Mouse (Mus musculus) lung, embryonic 16.5 days (tissue): Measurements from ENCODE around the gene Gm43720. TPM values are rescaled to one million over a fixed set of nuclear protein-coding genes. Genes with fewer than 3 reads are reported as not detected.

Source experiments
- ATAC-seq: fragments of 200-750 bp; cut with Nextera tagmentation; 2 replicates; pipeline ENCODE4 v1.8.0; 2017; ENCODE audit warnings: low read depth, mild to moderate bottlenecking, moderate library complexity
- H3K27ac ChIP-seq: fragments of 300-500 bp; sonication (generic); 2 replicates; pipeline ENCODE4 v1.5.1; 2014; ENCODE audit warnings: mild to moderate bottlenecking, control low read depth, low read length
- H3K27me3 ChIP-seq: fragments of 300-500 bp; sonication (generic); 2 replicates; pipeline ENCODE4 v1.6.1; 2014; ENCODE audit warnings: low read depth, low read length, mixed read lengths; ENCODE audit not compliant: control insufficient read depth, insufficient read depth
- H3K36me3 ChIP-seq: fragments of 300-500 bp; sonication (generic); 2 replicates; pipeline ENCODE4 v1.6.1; 2014; ENCODE audit warnings: low read length; ENCODE audit not compliant: control insufficient read depth, insufficient read depth
- H3K4me1 ChIP-seq: fragments of 300-500 bp; sonication (generic); replicated peaks from 2 replicates; pipeline ENCODE4 v1.6.1; 2014; ENCODE audit warnings: low read length, mixed read lengths; ENCODE audit not compliant: control insufficient read depth, insufficient read depth
- H3K4me2 ChIP-seq: fragments of 300-500 bp; sonication (generic); 2 replicates; pipeline ENCODE4 v1.6.1; 2014; ENCODE audit warnings: low read depth, low read length, control low read depth
- H3K4me3 ChIP-seq: fragments of 300-500 bp; sonication (generic); 2 replicates; pipeline ENCODE4 v1.5.1; 2014; ENCODE audit warnings: mild to moderate bottlenecking, low read length, control low read depth
- H3K9ac ChIP-seq: fragments of 300-500 bp; sonication (generic); 2 replicates; pipeline ENCODE4 v1.6.1; 2014; ENCODE audit warnings: low read length, control low read depth
- H3K9me3 ChIP-seq: fragments of 300-500 bp; sonication (generic); 2 replicates; pipeline ENCODE4 v1.6.1; 2016; ENCODE audit warnings: low read length; ENCODE audit not compliant: control insufficient read depth
- WGBS: fragments of 180-500 bp; shearing (Covaris S2); extraction: QIAGEN DNeasy Blood & Tissue Kit; methylation state at CpG from one replicate; pipeline ENCODE4 v1.1.7; 2014; 5-methylcytosine and 5-hydroxymethylcytosine counted together
- polyA plus RNA-seq: library from polyadenylated mRNA; unstranded; fragments of >200 nt; fragmentation: Nextera tagmentation; extraction: Ambion mirVana; gene quantifications from 2 replicates; pipeline ENCODE4 v1.2.1, GENCODE M21; 2015

Gene Gm43720
- polyA plus RNA-seq, 1 experiment from 2014 or later: 0.19 TPM

DNA sequence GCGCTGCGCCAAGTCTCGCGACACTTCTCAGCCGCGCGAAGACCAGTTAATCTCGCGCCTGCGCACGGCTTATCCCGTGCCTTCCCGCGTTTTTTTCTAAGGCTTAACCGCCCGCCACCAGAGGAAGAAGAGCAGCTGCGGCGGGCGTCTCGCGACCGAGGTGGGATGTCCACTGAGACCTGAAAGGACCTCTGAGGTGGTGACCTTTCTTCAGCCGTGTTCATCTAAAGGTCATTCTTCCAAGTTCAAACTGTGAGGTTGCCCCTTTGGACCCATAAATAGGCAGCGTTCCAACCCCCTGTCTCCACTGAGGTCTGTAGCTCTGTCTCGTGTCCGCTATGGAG, 639 bp upstream of the Gm43720 start:
- WGBS: 20% methylated on average over 26 of the region's 26 CpGs
- Histone ChIP-seq H3K4me1 (peaks cover 15% of the 10 kb centered on the region), H3K4me3 (peak overlapping the region; percentile 75), H3K36me3 (0 out of 2 replicates have a peak, but pooled peaks cover 2% of the 10 kb centered on the region), H3K27me3 (0 out of 2 replicates have a peak, but pooled peaks cover 2% of the 10 kb centered on the region), H3K9ac (0 out of 2 replicates have a peak overlapping the region, but pooled peaks have one; percentile 28), H3K27ac (no peak overlapping the region), H3K4me2 (peak overlapping the region; percentile 89), H3K9me3 (peaks cover 8% of the 10 kb centered on the region)
- no peak for ATAC-seq

GRCm38 (mm10) chr5:138277994-138278393, 1.8 kb downstream of the Gm43720 start:
- Histone ChIP-seq H3K36me3 (0 out of 2 replicates have a peak, but pooled peaks cover 2% of the 10 kb centered on the region), H3K4me2 (no peak overlapping the region), H3K9me3 (peaks cover 8% of the 10 kb centered on the region), H3K4me1 (peaks cover 19% of the 10 kb centered on the region), H3K4me3 (no peak overlapping the region), H3K9ac (no peak overlapping the region), H3K27ac (no peak overlapping the region), H3K27me3 (0 out of 2 replicates have a peak, but pooled peaks cover 2% of the 10 kb centered on the region)
- 88% methylated on average over 7 of the region's 7 CpGs for WGBS
- no peak for ATAC-seq

DNA sequence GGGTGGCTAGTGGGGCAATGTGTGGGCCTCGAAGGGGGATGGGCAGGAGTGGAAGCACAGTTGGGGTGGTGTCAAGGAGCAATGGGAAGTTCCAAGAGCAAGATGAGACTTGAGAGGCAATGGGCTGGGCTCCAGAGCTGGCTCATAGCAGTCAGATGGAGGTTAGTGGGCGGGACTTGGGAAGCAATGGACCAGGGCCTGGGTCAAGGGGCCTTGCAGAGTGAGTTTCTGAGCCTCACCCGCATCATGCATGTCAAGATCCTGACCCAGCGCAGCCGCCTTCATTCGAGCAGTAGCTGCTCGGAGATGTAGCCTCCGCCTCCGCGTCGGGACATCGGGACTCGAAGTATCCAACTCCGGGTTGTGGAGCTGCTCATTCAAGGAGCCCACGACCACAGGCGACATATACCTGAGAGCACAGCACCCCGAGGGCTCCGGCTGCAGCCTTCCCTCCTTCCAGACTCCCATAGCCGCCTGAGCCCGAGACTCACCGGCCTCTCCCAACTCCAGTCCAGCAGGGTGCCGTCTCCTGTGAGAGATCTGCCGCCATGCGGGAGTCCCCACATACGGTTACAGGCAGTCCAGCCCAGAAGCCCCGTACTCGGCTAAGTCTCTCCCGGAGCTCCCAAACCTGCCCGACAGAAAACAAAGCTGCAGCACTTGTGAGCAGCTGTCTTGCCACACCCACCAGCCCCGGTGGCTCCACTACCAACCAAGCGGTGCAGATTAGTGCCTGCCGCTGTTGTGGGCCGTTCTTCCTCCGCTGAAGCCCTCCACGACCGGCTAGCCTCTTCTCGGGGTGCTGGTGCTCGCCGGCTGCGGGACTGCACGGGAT, 4.3 kb downstream of the Gm43720 start:
- Histone ChIP-seq H3K36me3 (0 out of 2 replicates have a peak, but pooled peaks cover 2% of the 10 kb centered on the region), H3K9me3 (peaks cover 2% of the 10 kb centered on the region), H3K9ac (no peak overlapping the region), H3K4me1 (peaks cover 18% of the 10 kb centered on the region), H3K27ac (no peak overlapping the region), H3K4me2 (peak overlapping the region; percentile 37), H3K4me3 (no peak overlapping the region), H3K27me3 (no peaks in the 10 kb centered on the region)
- no peak for ATAC-seq
- WGBS: 36% methylated on average over 41 of the region's 41 CpGs

DNA sequence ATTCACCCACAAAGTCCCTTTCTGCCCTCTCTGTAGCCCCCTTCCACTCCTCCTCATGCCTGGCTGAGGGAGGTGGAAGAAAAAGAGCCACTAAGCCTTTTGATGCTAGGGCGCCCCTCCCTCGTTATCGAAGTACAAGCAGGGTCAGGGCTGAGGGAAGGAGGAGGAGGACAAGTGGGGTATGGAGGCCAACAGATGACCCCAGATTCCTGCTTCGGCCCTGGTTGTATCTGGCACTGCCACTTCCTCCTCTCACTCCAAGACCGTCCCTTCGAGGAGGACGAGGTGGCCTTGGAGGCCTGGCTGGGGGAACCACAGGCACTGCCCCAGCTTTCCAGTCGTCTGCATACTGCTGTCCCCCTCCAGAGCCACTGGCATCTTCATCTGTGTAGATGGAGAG, 5.6 kb downstream of the Gm43720 start:
- Histone ChIP-seq H3K27ac (no peak overlapping the region), H3K9ac (no peak overlapping the region), H3K4me3 (no peak overlapping the region), H3K36me3 (0 out of 2 replicates have a peak, but pooled peaks cover 2% of the 10 kb centered on the region), H3K4me1 (peaks cover 12% of the 10 kb centered on the region), H3K9me3 (no peaks in the 10 kb centered on the region), H3K4me2 (no peak overlapping the region), H3K27me3 (no peaks in the 10 kb centered on the region)
- 74% methylated on average over 8 of the region's 8 CpGs for WGBS
- no peak for ATAC-seq

DNA sequence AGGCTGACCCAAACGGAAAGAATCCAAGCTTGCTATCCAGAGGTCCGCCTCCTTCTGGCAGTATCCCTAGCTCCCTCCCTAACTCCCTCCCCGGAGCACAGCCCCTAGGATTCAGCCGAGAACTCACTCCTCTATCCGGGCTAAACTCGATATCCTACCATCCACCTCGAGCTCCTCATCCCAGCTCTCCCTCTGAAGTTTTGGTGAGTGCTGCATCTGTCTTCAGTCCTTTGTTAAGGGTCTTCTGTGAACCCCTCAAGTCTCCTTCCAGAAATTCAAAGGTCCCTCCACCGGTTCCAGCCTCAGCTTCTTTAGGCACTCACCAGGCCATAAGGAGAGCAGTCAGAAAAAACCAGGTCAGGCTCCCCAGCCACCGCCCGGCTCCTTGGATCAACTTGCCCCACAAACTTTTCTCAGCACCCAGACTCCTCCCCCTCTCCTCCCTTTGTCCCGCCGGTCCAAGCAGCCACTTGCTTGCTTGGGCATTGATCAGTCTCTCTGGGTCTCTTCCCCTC, 7.3 kb downstream of the Gm43720 start, which contains the start of gene Gal3st4:
Gene Gal3st4 (minus strand): TSS at position 432 of the 515 bp plus-strand sequence.
- 0 out of 2 replicates have a peak, but pooled peaks cover 2% of the 10 kb centered on the region for H3K36me3 ChIP-seq
- H3K4me3 ChIP-seq: peak within 1 kb of the TSS; percentile 14; the same call in 1 of the 2 replicates
- no peak within 1 kb of the TSS for H3K27ac ChIP-seq

DNA sequence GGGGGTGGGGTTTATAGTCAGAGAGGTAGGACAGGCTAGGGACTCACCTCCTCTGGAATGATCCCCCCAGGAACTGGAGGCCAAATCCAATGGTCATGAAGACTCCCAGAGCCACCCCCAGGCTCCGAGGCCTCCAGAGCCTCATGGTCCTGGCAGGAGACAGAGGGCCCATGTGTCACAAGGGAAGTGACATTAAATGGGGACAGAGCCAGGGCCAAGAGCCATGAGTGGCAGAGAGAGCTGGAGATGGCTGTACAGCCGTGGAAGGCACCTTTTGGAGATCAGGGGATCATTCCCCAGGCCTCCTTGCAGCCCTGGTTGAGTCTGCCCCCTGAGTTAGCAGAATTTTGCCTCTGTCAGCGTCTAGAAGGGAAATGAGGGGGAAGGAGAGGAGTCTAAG, 8.5 kb downstream of the Gm43720 start:
- H3K4me2 ChIP-seq: no peak overlapping the region
- H3K27ac ChIP-seq: no peak overlapping the region
- no peaks in the 10 kb centered on the region for H3K27me3 ChIP-seq
- no peaks in the 10 kb centered on the region; the same call in 1 of the 2 replicates for H3K36me3 ChIP-seq
- H3K9ac ChIP-seq: no peak overlapping the region
- ATAC-seq: no peak
- H3K9me3 ChIP-seq: no peaks in the 10 kb centered on the region
- H3K4me3 ChIP-seq: no peak overlapping the region
- H3K4me1 ChIP-seq: 0 out of 2 replicates have a peak, but pooled peaks cover 5% of the 10 kb centered on the region
- WGBS: 42% methylated on average over 3 of the region's 3 CpGs

More for the DNA sequence above, 7.3 kb downstream of the Gm43720 start, which contains the start of gene Gal3st4:
- WGBS: 1% methylated on average over 12 of the region's 12 CpGs
- H3K4me2 ChIP-seq: peak within 1 kb of the TSS; percentile 30
- 0 out of 2 replicates have a peak, but pooled peaks cover 5% of the 10 kb centered on the region for H3K4me1 ChIP-seq
- no peaks in the 10 kb centered on the region for H3K9me3 ChIP-seq
- H3K9ac ChIP-seq: peak within 1 kb of the TSS; percentile 55
- ATAC-seq: peak; percentile 59; the same call in 1 of the 2 replicates
- no peaks in the 10 kb centered on the region for H3K27me3 ChIP-seq

GRCm38 (mm10) chr5:138268980-138269379, 10.8 kb downstream of the Gm43720 start:
- Histone ChIP-seq H3K27ac (no peak overlapping the region), H3K4me3 (no peak overlapping the region), H3K9me3 (no peaks in the 10 kb centered on the region), H3K27me3 (no peaks in the 10 kb centered on the region), H3K4me2 (no peak overlapping the region), H3K9ac (no peak overlapping the region), H3K36me3 (peaks cover 4% of the 10 kb centered on the region; the same call in 1 of the 2 replicates), H3K4me1 (peaks cover 6% of the 10 kb centered on the region; the same call in 1 of the 2 replicates)
- ATAC-seq: no peak
- WGBS: 68% methylated on average over 4 of the region's 4 CpGs

DNA sequence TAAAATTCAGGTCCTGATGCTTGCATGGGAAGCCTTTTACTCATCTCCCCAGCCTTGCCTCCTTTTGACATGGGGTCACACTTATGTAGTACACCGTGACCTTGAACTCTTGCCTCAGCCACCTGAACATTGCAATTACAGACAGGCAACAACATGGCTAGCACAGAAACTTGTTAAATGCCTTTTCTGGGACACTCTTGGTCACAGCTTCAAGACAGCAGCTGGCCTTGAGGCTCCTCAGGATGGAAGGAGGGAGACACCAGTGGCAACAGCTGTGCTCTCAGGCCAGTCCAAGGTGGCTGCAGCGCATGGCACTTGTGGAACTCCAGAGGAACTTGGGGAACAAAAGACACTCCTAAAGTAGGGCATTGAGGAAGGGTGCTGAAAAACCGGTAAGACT, 12.6 kb downstream of the Gm43720 start:
- Histone ChIP-seq H3K36me3 (peaks cover 4% of the 10 kb centered on the region; the same call in 1 of the 2 replicates), H3K4me2 (no peak overlapping the region), H3K4me1 (peaks cover 18% of the 10 kb centered on the region), H3K27me3 (no peaks in the 10 kb centered on the region), H3K27ac (no peak overlapping the region), H3K4me3 (no peak overlapping the region), H3K9ac (no peak overlapping the region), H3K9me3 (no peaks in the 10 kb centered on the region)
- 79% methylated on average over 3 of the region's 3 CpGs for WGBS
- ATAC-seq: no peak

DNA sequence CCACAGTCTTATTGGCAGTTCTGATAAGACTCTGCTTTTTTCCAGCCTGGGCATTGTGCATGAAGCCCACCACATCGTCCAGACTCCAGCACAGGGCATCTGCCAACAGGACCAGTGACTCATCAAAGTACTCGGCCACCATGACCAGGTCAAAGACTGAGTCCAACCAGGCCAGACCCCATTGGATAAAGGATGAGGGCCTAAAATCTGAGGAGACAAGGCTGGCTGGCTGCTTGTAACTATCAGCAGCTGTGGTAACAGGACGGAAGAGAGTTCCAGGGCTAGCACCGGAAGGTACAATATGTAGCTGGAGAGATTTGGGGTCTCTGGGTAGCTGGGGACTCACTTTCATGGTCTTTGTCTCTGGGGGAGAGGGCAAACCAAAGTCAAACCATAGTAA, 14.0 kb downstream of the Gm43720 start:
- no peak overlapping the region for H3K4me2 ChIP-seq
- peaks cover 18% of the 10 kb centered on the region for H3K4me1 ChIP-seq
- H3K9me3 ChIP-seq: no peaks in the 10 kb centered on the region
- H3K27ac ChIP-seq: no peak overlapping the region
- H3K4me3 ChIP-seq: no peak overlapping the region
- H3K36me3 ChIP-seq: peaks cover 11% of the 10 kb centered on the region
- H3K27me3 ChIP-seq: no peaks in the 10 kb centered on the region
- 90% methylated on average over 4 of the region's 4 CpGs for WGBS
- ATAC-seq: no peak
- no peak overlapping the region for H3K9ac ChIP-seq
